Mouse (Mus musculus) cortical plate, adult 2 months (tissue): Measurements from ENCODE around the gene Desi1.

Experiments
- CTCF ChIP-seq: fragments of 200-500 bp; IDR thresholded peaks from 2 replicates; pipeline ENCODE4 v1.5.1; 2011; ENCODE audit warnings: mild to moderate bottlenecking, control low read depth, low read length; ENCODE audit not compliant: insufficient read depth; ENCODE audit errors: extremely low read depth
- POLR2A ChIP-seq: fragments of 200-500 bp; IDR thresholded peaks from 2 replicates; pipeline ENCODE4 v1.6.1; 2011; ENCODE audit warnings: mild to moderate bottlenecking, low read length, control low read depth; ENCODE audit not compliant: insufficient read depth; ENCODE audit errors: extremely low read depth

DNA sequence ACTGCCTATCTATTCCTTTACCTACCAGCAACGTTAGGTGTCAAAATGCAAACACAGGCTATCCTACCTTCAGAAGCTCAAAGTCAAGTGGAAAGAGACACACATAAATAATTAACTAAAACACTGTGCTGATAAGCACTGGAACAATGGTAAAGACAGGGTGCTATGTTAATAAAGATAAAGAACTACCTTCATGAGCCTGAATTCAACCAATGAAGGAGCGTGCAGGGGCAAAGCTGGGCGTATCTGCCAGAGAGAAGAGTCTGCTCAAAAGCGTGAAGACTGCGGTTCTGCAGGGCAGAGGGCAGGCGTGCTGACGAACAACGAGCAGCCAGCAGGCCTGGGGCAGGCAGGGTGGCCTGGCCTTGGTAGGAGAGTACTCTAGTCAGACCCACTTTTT lies 29.4 kb downstream of the Desi1 start:
- TF ChIP-seq CTCF (no peak), POLR2A (no peak)
